Mouse (Mus musculus) lung, adult 18-20 months (tissue): ENCODE results near the gene Rcor3.

Experiments
- DNase-seq, 2 experiments: peaks; one replicate each; pipeline ENCODE4 v3.0.0; 2022; ENCODE audit warnings: mixed read lengths in 2 of 2

Rcor3 gene

GRCm38 (mm10) chr1:192066956-192067355 lies 70.9 kb downstream of the Rcor3 start:
- no peak for DNase-seq

GRCm38 (mm10) chr1:192063209-192063946 lies 74.5 kb downstream of the Rcor3 start:
- DNase-seq = no peak

GRCm38 (mm10) chr1:192062682-192063081 lies 75.2 kb downstream of the Rcor3 start:
- no peak for DNase-seq

GRCm38 (mm10) chr1:192061666-192062306 lies 76.1 kb downstream of the Rcor3 start:
- peak; percentile 66 to 69 for DNase-seq

- no peak for DNase-seq
Measured at GRCm38 (mm10) chr1:192058911-192059310, 79.0 kb downstream of the Rcor3 start.

GRCm38 (mm10) chr1:192053726-192054125 lies 84.1 kb downstream of the Rcor3 start:
- DNase-seq = no peak

- DNase-seq = no peak
Measured at GRCm38 (mm10) chr1:192052986-192053385, 84.9 kb downstream of the Rcor3 start.

GRCm38 (mm10) chr1:192052461-192052860 lies 85.4 kb downstream of the Rcor3 start:
- DNase-seq = no peak
